Mouse (Mus musculus) embryonic facial prominence, embryonic 14.5 days (tissue): Measurements from ENCODE around the gene Msi2. TPM values are rescaled to one million over a fixed set of nuclear protein-coding genes. Genes with fewer than 3 reads are reported as not detected.

Source experiments
- ATAC-seq: fragments of 200-750 bp; cut with Nextera tagmentation; 2 replicates; pipeline ENCODE4 v1.8.0; 2017; ENCODE audit warnings: low read depth, moderate number of reproducible peaks, moderate TSS enrichment
- DNase-seq: peaks from one replicate; pipeline ENCODE4 v3.0.0-alpha.2; 2015; ENCODE audit warnings: low spot score
- H3K27ac ChIP-seq: fragments of 300-500 bp; sonication (generic); replicated peaks from 2 replicates; pipeline ENCODE4 v1.5.1; 2014; ENCODE audit warnings: low read depth, mild to moderate bottlenecking, low read length, moderate library complexity
- H3K27me3 ChIP-seq: fragments of 300-500 bp; sonication (generic); replicated peaks from 2 replicates; pipeline ENCODE4 v1.6.1; 2014; ENCODE audit warnings: low read length; ENCODE audit not compliant: control insufficient read depth, insufficient read depth
- H3K36me3 ChIP-seq: fragments of 300-500 bp; sonication (generic); 2 replicates; pipeline ENCODE4 v1.6.1; 2014; ENCODE audit warnings: low read length, mixed read lengths; ENCODE audit not compliant: control insufficient read depth, insufficient read depth
- H3K4me1 ChIP-seq: fragments of 300-500 bp; sonication (generic); 2 replicates; pipeline ENCODE4 v1.6.1; 2014; ENCODE audit warnings: antibody characterized with exemption, low read length; ENCODE audit not compliant: control insufficient read depth, insufficient read depth
- H3K4me2 ChIP-seq: fragments of 300-500 bp; sonication (generic); 2 replicates; pipeline ENCODE4 v1.6.1; 2014; ENCODE audit warnings: low read depth, mild to moderate bottlenecking, low read length, moderate library complexity, mixed read lengths
- H3K4me3 ChIP-seq: fragments of 300-500 bp; sonication (generic); 2 replicates; pipeline ENCODE4 v1.5.1; 2014; ENCODE audit warnings: low read depth, mild to moderate bottlenecking, low read length
- H3K9ac ChIP-seq: fragments of 300-500 bp; sonication (generic); 2 replicates; pipeline ENCODE4 v1.6.1; 2014; ENCODE audit warnings: low read depth, mild to moderate bottlenecking, low read length, moderate library complexity, mixed read lengths
- H3K9me3 ChIP-seq: fragments of 300-500 bp; sonication (generic); 2 replicates; pipeline ENCODE4 v1.6.1; 2016; ENCODE audit warnings: low read length; ENCODE audit not compliant: control insufficient read depth
- WGBS: fragments of 180-500 bp; shearing (Covaris S2); extraction: QIAGEN DNeasy Blood & Tissue Kit; methylation state at CpG from one replicate; pipeline ENCODE4 v1.1.7; 2014; 5-methylcytosine and 5-hydroxymethylcytosine counted together
- polyA plus RNA-seq: library from polyadenylated mRNA; unstranded; fragments of >200 nt; fragmentation: Nextera tagmentation; extraction: Ambion mirVana; gene quantifications from 2 replicates; pipeline ENCODE4 v1.2.1, GENCODE M21; 2014

Gene Msi2
- polyA plus RNA-seq, 1 experiment from 2014 or later, result 15.2 TPM

GRCm38 (mm10) chr11:88526711-88527110 is 191.6 kb downstream of the Msi2 start:
- no peaks in the 10 kb centered on the region for H3K9me3 ChIP-seq
- no peaks in the 10 kb centered on the region for H3K27me3 ChIP-seq
- H3K4me1 ChIP-seq, result peaks cover 65% of the 10 kb centered on the region
- no peak overlapping the region for H3K27ac ChIP-seq
- H3K9ac ChIP-seq, result no peak overlapping the region
- no peak for ATAC-seq
- H3K4me3 ChIP-seq, result no peak overlapping the region
- no peak overlapping the region for H3K4me2 ChIP-seq
- no peak for DNase-seq
- 21% methylated on average over 7 of the region's 7 CpGs for WGBS
- H3K36me3 ChIP-seq, result no peaks in the 10 kb centered on the region

- H3K4me1 ChIP-seq, result peaks cover 65% of the 10 kb centered on the region
- H3K9ac ChIP-seq, result no peak overlapping the region
- 25% methylated on average over 10 of the region's 10 CpGs for WGBS
- H3K27ac ChIP-seq, result peak overlapping the region; percentile 77
- no peaks in the 10 kb centered on the region for H3K27me3 ChIP-seq
- H3K4me2 ChIP-seq, result no peak overlapping the region
- DNase-seq (peak; percentile 82), ATAC-seq (peak; percentile 66; the same call in 1 of the 2 replicates)
- no peak overlapping the region for H3K4me3 ChIP-seq
- H3K9me3 ChIP-seq, result no peaks in the 10 kb centered on the region
- no peaks in the 10 kb centered on the region for H3K36me3 ChIP-seq
These were observed 193.3 kb downstream of the Msi2 start for GRCm38 (mm10) chr11:88524790-88525575.

DNA sequence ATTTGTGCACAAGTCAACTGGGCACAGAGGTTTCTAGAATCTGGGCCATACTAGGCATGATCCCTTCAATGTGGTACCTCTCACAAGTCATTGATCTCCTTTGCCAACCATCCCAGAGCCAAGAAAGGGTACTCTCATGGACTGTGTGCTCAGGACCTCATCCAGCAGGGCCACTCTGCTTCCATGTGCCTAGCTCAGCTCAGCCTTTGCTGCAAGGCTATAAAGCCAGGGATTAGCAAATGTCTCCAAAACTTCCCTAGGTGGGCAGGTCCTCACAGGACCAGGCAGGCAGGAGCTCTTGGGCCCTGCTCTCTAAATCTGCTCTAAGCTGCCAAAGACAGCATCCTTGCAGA is 193.9 kb downstream of the Msi2 start:
- Histone ChIP-seq H3K9me3 (no peaks in the 10 kb centered on the region), H3K36me3 (no peaks in the 10 kb centered on the region), H3K4me2 (no peak overlapping the region), H3K4me1 (peaks cover 60% of the 10 kb centered on the region), H3K9ac (no peak overlapping the region), H3K27ac (peak overlapping the region; percentile 77), H3K27me3 (no peaks in the 10 kb centered on the region), H3K4me3 (no peak overlapping the region)
- no peak; the same call in 1 of the 2 replicates for ATAC-seq
- DNase-seq, result no peak

- ATAC-seq, result no peak
- DNase-seq, result peak; percentile 54
These were observed 194.4 kb downstream of the Msi2 start for GRCm38 (mm10) chr11:88523921-88524320.

GRCm38 (mm10) chr11:88523511-88523910 is 194.8 kb downstream of the Msi2 start:
- ATAC-seq (no peak), DNase-seq (no peak)
- Histone ChIP-seq H3K27ac (no peak overlapping the region), H3K9ac (no peak overlapping the region), H3K27me3 (no peaks in the 10 kb centered on the region), H3K4me3 (no peak overlapping the region), H3K36me3 (no peaks in the 10 kb centered on the region), H3K9me3 (no peaks in the 10 kb centered on the region), H3K4me1 (peaks cover 51% of the 10 kb centered on the region), H3K4me2 (no peak overlapping the region)
- WGBS, result 69% methylated on average over 6 of the region's 6 CpGs

More at GRCm38 (mm10) chr11:88523921-88524320, 194.4 kb downstream of the Msi2 start:
- H3K4me2 ChIP-seq, result no peak overlapping the region
- no peak overlapping the region for H3K9ac ChIP-seq
- no peaks in the 10 kb centered on the region for H3K36me3 ChIP-seq
- H3K4me3 ChIP-seq, result no peak overlapping the region
- H3K27me3 ChIP-seq, result no peaks in the 10 kb centered on the region
- H3K4me1 ChIP-seq, result peaks cover 55% of the 10 kb centered on the region
- H3K9me3 ChIP-seq, result no peaks in the 10 kb centered on the region
- peak overlapping the region; percentile 77; the same call in 1 of the 2 replicates for H3K27ac ChIP-seq
- 45% methylated on average over 4 of the region's 4 CpGs for WGBS

DNA sequence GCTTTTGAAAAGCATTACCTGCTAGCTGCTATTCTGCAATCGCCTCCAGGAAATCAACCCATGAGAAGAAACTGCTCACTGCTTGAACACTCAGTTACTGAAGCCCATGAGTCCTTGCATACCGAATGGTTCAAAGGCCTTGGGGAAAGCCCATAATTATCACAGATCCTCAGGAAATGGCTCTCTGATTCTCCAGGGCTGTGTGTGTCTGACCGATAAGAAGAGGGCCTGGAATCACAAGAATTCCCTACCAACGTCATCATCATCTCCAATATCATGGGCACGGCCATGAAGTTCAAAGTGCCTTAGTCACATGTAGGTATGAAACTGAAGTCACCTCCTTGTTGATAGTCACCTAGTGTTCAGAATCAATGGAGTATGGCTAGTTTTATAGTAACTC is 196.2 kb downstream of the Msi2 start:
- ATAC-seq (no peak), DNase-seq (no peak)
- Histone ChIP-seq H3K9me3 (no peaks in the 10 kb centered on the region), H3K36me3 (no peaks in the 10 kb centered on the region), H3K4me3 (no peak overlapping the region), H3K9ac (no peak overlapping the region), H3K27ac (no peak overlapping the region), H3K4me1 (peaks cover 42% of the 10 kb centered on the region), H3K27me3 (no peaks in the 10 kb centered on the region), H3K4me2 (no peak overlapping the region)
- WGBS, result 65% methylated on average over 5 of the region's 5 CpGs

GRCm38 (mm10) chr11:88520951-88521730 is 197.2 kb downstream of the Msi2 start:
- H3K9ac ChIP-seq, result no peak overlapping the region
- no peak overlapping the region for H3K27ac ChIP-seq
- no peaks in the 10 kb centered on the region for H3K9me3 ChIP-seq
- DNase-seq (peak; percentile 70), ATAC-seq (no peak)
- no peak overlapping the region for H3K4me3 ChIP-seq
- H3K36me3 ChIP-seq, result no peaks in the 10 kb centered on the region
- WGBS, result 66% methylated on average over 19 of the region's 19 CpGs
- no peak overlapping the region for H3K4me2 ChIP-seq
- no peaks in the 10 kb centered on the region for H3K27me3 ChIP-seq
- peaks cover 41% of the 10 kb centered on the region for H3K4me1 ChIP-seq

DNA sequence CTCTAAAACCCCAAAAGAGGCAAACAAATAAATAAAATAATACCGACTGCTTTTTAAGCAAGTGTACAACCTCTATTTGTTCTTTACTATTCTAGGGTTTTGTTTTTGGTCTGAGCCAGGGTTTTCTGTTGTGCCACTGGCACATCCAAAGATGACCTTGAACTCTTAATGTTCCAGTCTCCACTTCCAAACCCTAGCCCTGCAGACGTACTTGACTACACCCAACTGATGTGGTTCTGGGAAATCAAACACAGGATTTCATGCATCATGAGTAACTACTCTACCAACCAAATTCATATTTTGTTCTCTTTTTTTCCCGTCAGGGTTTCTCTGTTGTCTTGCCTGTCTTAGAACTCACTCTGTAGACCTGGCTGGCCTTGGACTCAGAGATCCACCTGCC is 200.0 kb downstream of the Msi2 start:
- peaks cover 22% of the 10 kb centered on the region for H3K4me1 ChIP-seq
- DNase-seq (no peak), ATAC-seq (no peak)
- no peaks in the 10 kb centered on the region for H3K27me3 ChIP-seq
- no peaks in the 10 kb centered on the region for H3K9me3 ChIP-seq
- no peak overlapping the region for H3K9ac ChIP-seq
- no peak overlapping the region for H3K4me2 ChIP-seq
- no peaks in the 10 kb centered on the region for H3K36me3 ChIP-seq
- H3K4me3 ChIP-seq, result no peak overlapping the region
- no peak overlapping the region for H3K27ac ChIP-seq
- WGBS, result 93% methylated on average over 3 of the region's 3 CpGs
